Mouse (Mus musculus): ENCODE measurements around the gene Cfap58. TPM values are rescaled to one million over a fixed set of nuclear protein-coding genes. Genes with fewer than 3 reads are reported as not detected.

Cfap58 gene
- not detected for total RNA-seq (2021)
- long read RNA-seq, experiment 1: 0 reads
- long read RNA-seq, experiment 2: 0 reads

DNA sequence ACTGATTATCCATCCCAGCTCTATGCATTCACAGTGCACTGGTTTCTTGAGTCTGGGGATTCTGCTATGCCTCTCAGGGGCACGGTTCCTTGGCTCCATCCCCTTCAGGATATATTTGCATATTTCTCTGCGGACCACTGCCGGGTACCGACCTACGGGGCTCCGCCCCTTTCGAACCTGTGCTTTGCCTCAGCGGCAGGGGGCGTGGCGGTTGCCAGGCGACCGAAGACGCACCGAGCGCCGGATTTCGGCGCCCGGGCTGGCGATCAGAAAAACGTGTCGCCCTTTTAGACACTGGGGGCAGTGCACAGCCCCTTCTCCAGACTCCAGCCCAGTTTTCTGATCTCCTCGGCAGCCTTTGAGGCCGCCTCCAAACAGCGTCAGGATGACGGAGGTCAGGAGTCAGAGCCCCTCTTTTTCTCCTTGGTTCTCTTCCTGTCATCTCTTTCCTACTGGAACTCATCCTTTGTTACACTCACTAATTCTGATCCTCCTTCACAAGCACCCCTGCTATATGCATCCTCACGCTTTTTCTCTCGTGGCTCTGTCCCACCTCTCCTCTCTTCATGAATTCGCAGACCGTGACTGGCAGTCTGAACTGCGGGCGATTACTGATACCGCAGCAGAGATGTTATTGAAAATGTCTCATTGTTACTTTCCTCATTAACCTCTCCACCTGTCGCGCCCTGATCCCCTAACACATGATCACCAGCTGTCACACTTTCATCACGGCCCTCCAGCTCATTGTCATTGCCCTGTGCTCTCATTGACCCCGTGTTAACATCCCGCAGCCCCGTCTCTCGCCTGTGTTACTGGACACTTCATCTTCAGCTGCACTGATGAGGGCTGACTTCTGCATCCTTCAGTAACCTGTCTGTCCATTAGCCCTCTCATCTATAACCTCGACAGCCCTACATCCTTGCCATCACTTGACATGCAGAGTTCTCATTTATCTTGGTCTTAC, at the start of gene Cfap58:
Cfap58 (plus strand) TSS at position 233 of the 964 bp plus-strand sequence.
- peak; percentile 15 for DNase-seq

DNA sequence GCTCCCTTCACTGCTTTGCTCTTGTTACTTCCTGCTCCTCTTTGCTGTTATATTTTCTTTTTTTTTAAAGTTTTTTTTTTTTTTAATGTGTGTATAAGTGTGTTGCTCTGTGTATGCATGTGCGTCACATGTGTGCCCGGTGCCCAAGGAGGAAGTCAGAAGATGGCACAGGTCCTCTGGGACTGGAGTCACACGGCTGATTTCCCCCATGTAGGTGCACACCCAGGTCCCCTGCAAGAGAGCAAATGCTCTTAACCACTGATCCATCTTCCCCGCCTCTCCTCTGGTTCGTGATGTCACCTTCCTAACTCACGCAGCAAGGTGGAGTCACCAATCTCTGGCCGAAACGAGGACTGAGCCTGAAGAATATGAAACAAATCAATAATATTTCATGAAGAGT, 49.4 kb upstream of the Cfap58 start:
- no peak for DNase-seq

DNA sequence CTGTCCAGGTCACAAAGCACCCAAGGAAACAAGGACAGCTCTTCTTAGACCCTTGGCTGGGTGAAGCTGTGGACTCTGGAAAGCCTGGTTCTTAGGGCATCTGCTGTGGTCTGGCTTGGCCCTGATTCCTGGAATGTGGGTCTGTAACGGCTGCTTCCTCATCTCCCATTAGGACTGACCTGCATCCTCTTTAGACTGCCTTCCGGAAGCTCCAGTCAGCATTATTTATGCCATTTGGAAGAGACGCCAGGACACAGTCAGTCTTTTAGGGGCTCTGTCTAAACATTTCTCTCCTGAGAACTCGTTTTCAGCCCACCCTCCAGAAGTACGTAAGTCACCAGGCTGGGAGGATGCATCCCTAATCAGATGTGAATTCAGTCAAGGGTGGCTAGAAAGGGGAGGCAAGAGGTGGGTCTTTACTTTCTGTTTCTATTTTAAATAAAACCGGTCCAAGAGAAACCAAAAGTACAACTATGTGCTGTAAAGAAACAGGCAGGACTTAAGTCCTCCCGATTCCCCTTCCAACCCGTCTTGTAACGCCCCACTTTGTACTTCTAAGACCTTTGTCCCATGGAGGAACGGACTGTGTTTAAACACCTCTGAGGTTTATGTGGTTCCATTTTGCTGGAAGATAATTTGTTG, 46.9 kb upstream of the Cfap58 start:
- no peak for DNase-seq

DNA sequence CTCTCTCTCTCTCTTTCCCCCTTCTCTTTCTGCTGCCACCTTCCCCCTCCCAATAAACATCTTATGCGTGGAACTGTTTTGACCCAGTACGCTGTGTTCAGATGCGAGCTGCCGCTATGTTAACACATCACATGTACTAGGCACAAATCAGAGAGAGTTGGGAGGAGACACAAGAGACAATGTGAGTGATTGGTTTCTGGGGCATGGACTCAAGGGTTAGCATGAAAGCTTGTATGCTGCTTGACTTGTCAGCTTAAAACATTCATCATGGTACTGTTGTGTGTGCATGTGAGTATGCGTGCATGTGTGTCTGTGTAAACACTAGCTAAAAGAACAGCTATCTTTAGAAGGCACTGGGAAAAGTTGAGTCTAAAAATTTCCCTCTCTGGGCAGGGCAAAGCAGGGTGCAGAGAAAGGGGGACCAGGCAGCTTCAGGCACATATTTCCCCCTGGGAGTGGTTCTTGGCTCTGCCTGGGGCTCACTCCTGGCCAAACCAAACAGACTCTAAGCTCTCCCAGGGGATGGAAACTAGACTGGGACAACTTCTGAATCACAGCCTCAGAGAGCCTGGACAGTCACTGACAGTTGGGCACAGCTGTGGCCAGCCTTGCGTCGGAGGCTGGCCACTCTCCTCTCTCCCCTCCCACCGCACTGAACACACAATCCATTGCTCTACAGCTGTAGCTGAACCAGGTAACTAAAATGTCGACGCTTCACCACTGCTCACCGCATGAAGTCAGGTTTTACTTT, 45.7 kb upstream of the Cfap58 start:
- no peak for DNase-seq

DNA sequence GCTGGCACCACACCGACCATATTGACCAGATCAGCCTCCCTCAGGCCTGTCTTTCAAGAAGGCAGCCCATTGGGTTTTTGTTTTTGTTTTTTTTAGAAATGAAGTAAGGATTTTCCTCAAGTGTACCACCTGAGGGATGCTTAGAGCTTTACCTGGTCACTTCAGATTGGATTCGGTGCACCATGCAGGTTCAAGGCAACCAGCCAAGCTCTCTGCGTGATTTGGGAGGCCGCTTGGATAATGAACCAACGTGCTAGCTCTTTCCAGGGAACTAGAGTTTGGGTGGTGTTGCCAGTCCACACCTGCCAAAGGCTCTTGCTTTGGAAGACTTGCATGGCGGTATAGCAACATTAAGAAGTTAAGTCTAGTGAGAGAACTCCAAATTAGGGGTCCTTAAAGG, 44.4 kb upstream of the Cfap58 start:
- no peak for DNase-seq

DNA sequence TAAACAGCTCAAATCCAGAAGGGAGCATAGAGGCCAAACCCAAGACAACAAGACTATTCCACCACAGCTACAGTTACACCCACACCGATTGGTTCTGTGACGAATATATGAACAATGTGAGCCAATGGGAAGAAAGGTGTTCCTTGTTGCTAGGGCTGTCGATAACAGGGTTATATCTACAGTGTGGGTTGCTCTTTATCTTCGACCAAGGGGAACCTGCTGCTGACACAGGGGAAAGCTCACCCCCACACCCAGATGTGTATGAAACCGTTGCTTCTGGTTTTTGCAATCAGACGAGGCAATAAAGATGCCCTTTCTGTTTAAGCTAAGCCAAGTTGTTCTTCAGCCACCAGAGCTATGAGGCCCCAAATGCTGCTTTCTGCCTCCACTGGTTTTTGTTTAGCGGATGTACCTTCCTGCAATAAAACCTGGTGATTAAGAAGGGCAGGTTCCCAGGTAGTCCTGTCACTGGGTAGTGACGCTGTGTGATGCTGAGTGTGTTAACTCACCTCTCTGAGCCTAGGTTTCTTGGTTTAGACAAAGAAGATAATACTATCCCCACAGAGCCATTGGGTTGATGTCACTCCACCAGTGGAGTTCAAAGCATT, 38.9 kb upstream of the Cfap58 start:
- DNase-seq: no peak

DNA sequence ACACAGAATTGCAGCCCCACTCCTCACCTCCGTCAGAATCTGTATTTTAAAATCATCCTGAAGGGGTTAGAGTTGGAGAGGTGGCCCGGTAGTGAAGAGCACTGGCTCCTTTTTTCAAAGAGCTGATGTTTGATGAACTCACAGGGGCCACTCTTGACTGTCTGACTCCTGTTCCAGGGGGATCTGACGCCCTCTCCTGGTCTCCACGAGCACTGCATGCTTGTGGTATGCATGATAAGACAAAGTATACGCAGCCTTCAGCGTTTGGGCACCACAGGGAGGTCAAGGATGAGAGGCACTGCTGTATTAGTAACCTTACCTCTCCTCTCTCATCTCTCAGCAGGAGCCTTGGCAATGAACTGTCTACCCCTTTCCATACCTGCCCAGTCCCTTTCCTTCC, 37.5 kb upstream of the Cfap58 start:
- DNase-seq: no peak

DNA sequence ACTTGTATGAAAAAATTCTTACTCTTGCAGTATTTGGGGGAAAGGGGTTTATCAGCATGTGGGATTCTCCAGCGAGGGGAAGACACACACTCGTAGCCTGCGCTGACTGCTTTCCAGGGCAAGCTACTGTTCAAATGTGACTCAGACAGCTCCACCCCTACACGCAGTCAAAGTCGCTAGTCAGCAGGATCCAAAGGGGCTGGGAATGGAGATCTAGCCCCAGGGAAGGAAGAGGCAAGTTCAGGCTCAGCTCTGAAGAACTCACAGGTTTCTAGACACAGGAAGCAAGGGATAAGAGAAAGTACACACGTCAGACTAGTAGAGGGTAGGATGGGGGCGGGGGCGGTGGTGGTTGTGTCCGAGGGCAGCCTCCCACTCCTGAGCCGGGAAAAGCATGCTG, 36.9 kb upstream of the Cfap58 start:
- DNase-seq: no peak

DNA sequence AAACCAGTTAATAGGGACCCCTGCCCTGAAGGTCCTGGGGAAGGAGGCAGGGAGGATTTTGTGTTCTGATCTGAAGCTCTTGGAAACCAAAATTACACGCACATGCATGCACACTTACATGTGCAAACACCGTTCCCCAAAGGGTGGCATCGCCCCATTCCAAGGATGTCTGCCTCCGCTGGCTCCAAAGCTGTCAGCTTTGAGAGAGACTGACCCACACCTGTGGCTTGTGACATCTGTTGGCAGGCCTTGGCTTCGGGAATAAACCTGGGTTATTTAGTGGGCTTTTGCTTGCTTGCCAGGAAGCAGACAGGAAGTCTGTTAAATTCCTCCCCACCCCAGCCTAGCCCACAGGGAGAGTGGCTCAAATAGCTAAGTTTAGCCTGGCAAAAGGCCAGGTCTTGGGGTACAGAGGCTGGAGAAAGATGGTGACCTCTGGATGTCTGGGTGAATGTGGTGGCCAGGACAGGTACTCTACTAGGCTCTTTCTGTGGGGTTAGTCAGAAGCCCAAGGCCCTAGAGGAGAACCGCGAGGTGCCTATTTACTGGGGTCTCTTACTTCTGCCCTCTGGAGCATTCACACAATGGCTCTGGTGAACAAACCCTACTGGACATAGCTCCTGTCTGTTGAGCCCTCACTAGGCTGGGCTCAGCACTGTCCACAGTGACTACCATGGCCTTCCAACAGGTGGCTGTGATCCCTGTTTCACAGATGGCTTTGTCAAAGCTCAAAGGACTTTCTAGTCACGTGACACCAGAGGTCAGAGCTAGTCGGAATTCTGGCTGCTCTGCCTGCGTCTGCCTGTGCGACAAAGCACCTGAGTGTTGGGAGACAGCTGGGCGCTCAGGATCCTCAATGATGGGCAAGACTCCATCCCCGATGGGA, 34.9 kb upstream of the Cfap58 start:
- DNase-seq: no peak

DNA sequence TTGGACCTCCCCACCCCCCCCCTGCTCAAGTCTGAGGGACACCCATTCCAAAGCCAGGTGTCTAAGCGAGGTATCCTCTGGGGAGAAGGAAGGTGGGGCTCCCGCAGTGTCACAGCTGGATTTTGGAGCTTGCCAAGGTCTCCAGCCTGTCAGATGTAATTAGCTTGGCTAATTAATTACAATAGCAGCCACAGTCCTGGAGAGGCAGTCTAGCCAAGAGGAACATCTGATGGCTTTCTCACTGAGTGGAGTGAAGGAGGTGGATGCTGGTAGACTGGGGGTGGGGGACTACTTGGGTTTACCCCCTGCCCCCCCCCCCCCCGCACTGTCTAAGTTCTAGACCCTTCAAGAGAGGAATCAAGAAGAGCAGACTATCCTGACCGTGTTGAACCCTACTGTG, 33.8 kb upstream of the Cfap58 start:
- no peak for DNase-seq

DNA sequence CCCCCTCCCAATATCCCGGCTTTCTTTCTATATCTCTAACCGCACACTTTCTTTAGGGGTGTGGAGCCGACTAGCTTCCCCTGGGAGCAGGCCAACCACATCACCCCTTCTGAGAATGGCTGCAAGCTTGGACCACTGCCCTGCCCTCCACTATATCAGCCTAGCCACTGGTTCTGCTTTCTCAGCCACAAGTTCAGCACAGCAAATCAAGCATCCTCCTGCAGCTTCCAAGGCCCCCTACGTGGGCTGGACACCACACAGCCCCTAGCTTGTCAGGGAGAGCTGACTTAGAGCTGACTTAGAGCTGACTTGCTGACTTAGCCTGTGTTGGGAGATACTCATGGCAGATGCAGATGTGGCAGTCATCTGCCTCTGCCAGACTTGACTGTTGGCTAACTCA, 32.4 kb upstream of the Cfap58 start:
- DNase-seq: no peak

DNA sequence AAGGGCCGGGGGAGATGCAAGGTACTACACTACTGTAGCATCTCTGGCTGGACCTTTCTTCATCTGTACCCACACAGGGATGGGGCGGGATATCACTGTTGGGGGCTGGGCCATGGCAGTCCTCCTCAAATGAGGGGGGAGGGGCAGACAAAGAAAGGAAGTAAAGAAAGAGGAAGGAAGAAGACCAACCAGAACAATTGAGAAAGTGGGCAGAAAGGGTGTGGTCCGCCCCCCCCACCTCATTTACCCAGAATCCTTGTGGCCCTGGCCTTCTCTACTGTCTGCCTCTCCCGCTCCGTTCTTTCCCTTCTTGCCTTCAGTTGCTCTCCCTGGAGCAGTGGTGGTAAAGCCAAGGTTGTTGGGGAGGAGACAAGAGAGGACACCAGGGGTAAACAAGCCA, 31.9 kb upstream of the Cfap58 start:
- DNase-seq: no peak

DNA sequence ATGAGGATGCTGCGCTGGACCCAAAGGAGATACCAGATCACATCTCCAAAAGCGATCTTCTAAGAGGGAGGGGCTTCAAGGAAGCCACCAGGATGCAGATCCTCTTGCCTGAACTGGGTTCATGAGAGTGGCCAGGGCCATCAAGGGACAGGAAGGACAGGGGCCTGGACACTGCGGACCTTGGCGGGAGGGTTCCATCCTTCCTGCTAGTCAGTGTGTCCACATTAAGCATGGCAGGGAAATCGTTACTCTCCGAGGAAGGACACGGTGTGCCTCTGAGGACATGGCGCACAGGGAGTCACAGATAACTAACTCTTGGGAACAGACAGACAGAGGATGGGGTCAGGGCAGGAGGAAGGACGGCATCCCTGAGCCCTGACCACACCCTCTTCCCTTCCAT, 29.9 kb upstream of the Cfap58 start:
- no peak for DNase-seq

DNA sequence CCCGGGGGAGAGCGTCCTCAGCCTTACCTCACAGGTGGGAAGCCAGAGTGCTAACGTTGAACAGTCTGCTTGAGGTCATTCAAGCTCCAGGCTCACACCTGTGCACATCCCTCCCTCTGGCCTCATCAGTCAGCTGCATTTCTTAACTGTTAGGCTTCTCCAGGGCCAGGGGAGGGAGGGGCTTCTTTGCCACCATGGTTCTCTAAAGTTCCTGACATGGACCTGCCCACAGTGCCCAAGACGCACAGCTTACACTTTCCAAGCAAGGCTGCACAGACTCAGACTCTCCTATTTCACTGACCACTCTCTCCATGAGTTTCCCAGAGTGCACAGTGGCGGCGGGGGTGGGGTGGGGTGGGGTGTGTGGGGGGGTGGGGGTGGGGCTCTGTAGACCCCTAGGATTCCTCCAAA, 28.5 kb upstream of the Cfap58 start:
- no peak for DNase-seq

DNA sequence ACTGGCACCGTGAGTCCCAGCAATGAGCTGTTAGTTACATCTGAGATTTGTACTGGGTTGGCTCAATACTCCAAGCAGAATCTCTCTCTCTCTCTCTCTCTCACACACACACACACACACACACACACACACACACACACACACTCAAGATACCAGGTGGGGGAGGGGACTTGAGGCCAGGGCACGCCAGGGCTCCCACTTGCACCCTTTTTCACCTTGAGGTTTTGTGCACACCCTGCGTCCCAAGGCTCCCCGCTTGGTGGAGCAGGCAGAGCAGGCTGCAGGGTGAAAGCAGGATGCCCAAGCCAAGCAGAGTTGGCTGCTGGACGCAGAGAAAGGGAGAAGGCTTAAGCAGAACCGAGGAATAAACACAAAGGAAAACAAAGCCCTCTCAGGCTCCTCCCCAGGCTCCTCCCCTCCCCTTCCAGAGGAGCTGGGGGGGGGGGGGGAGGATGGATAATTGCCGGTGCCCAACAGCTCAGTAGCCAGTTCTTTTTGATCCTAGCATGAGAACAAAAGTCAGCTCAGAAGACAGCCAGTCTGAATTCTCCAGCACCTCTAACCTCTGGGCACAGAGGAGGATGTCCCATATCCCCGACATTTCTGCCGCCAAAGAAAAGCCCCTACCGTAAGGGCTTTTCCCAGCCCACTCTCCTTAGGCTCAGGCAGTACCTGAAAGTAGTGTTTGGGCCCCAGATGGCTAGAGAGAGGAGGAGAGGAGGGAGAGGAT, 27.9 kb upstream of the Cfap58 start:
- DNase-seq: no peak

DNA sequence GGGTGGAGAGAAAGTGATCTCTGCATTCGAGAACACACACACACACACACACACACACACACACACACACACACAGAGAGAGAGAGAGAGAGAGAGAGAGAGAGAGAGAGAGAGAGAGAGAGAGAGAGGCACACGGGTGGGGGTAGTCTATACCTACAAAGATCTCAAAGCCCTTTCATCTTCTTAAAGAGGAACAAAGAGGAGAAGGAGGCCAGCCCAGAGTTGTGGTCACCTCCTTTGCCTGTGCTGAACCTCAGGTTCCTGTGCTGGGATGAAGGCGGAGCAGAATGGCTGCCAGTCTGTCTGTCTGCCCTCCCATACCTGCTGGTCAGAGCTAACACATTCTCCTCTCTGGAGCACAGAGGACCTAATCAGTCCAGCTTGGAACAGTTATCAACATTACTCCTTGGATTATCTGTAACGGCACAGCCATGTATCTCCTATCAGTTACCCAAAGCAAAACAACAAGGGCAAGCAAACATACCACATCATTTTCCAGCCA, 27.3 kb upstream of the Cfap58 start:
- DNase-seq: no peak

DNA sequence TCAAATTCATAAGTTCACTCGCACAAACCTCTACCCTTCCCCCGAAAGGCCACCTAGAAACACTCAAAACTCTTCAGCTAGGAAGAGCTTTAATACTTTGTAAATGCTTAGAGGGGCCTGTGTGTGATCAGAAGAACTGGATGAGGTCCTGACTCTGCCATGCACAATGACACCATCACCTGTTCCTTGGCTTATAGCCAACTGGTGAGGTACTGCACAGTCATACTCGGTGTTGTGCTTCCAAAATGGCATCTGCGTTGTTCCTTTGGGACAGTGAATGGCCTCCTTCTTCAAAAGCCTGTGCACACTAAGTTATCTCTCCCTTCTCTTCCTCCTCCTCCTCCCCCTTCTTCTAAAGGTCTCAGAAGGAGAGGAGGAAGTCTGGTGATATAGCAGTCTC, 26.7 kb upstream of the Cfap58 start:
- no peak for DNase-seq

DNA sequence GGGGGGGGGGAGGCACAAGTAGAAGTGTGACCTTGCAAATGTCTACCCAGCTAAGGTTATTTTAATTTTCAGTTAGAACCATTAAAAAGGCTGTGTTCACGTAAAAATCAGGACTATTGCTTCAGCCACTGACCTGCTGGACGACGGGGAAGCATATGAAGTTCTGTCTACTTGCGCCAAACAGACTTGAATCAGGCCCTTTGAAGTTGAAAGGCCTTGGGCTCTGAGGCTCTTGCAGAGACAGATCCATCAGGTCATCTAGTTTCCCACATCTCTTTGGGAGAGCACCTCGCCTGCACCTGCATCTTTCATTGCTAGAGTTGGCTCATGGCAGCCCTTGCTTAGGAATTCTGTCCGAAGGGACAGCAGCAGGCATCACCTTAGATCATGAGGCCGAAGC, 24.1 kb upstream of the Cfap58 start:
- no peak for DNase-seq

DNA sequence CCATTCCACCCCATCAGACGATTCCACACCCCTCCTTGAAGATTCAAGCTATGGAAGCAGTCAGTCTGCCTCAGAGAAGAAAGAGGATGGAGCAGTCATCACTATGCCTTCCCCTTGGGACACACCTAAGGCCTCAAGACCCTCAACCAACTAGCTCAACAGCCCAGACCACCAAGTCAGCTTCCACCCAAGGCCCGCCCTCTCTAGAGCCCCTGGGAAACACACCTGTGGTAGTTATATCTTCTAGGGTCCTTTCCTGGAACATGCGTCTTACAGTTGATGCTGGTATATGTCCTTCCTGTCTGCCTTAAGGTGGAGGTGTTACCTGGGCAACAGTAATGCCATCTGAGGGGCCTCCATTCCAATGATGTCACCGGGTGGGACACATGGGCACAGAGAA, 23.3 kb upstream of the Cfap58 start:
- no peak for DNase-seq

DNA sequence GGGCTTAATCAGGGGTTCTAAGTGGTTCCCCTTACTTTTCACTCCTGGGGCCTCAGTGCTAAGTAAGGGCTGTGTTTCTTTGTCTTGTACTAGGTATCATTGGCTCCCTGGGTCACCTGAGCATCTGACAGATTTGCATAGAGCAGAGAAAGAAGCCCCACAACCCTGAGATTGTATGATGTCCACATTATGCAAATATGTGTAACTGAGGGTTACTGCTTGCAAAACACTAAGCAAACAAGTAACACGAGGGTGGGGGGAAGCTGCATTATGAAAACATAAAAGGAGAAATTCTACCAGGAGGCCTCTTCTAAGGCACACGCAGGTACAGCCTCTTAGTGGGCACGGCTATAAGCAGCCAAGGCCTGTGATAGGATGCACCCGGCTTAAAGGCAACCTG, 22.2 kb upstream of the Cfap58 start:
- DNase-seq: no peak

DNA sequence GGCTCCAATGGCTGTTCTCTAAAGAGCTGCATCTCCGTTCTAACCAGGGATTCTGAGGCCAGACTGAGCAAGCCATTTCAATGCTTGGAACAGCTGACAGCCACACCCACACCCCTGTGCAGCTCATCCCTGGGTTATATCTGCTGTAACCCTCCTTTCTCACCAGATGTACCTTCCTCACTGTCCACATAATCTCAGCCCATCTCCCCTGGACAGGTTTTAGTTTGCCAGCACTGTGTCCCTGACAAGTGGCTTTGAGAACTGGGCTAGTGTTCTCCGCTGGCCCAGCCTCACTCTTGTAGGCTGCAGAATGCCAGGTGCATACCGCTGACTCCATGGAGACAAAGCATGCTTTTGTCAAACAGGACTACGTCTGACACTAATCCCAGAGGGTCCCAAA, 20.1 kb upstream of the Cfap58 start:
- no peak for DNase-seq

All from gastrocnemius, postnatal 25 days (tissue).